9 mouse cellular contexts compared by ENCODE assay signal in genomic region chr2:174899940-174900670, GRCm38 (mm10).
DNase-seq lines count a peak whose midpoint lies in the region; ATAC-seq and TF ChIP-seq lines count a peak whose summit lies in the region.
"Had no signal": no experiment of that assay in that cellular context is flagged by ENCODE, and none has a peak within 500 bp of the region (broad histone marks: within the 10 kb centered on the region; RNA-seq: fewer than 3 reads in every experiment).

No protein-coding gene starts in this region.

- 64% methylated on average over 5 of the region's 5 CpGs for WGBS in kidney, embryonic 14.5 days
- WGBS in embryonic facial prominence, embryonic 15.5 days, result 60% methylated on average over 5 of the region's 5 CpGs
- WGBS in forebrain, postnatal 0 days, result 76% methylated on average over 5 of the region's 5 CpGs
- WGBS in limb, embryonic 11.5 days, result 73% methylated on average over 5 of the region's 5 CpGs
- WGBS in cerebellum, adult 2 months, result 77% methylated on average over 5 of the region's 5 CpGs

- no peaks in the 10 kb centered on the region for H3K9me3 ChIP-seq in kidney, embryonic 14.5 days (ENCODE audit: control insufficient read depth, low read length)
- H3K9me3 ChIP-seq in embryonic facial prominence, embryonic 15.5 days (replicated peaks), result no peaks in the 10 kb centered on the region
- H3K9me3 ChIP-seq in forebrain, postnatal 0 days (ENCODE audit: low read length), result no peaks in the 10 kb centered on the region
- H3K9me3 ChIP-seq in limb, embryonic 11.5 days (ENCODE audit: control insufficient read depth, low read length), result no peaks in the 10 kb centered on the region
- H3K9me3 ChIP-seq: heart, embryonic 13.5 days had no signal

- no peak overlapping the region for H3K4me3 ChIP-seq in kidney, embryonic 14.5 days (ENCODE audit: low read length)
- no peak overlapping the region for H3K4me3 ChIP-seq in embryonic facial prominence, embryonic 15.5 days (replicated peaks)
- no peak overlapping the region for H3K4me3 ChIP-seq in forebrain, postnatal 0 days (ENCODE audit: low read depth, low read length)
- H3K4me3 ChIP-seq in limb, embryonic 11.5 days (ENCODE audit: low read depth, low read length), result no peak overlapping the region
- H3K4me3 ChIP-seq in cerebellum, adult 2 months (replicated peaks; ENCODE audit: insufficient read depth, low read depth, low read length), result no peak overlapping the region
- H3K4me3 ChIP-seq: heart, embryonic 13.5 days had no signal

- no peaks in the 10 kb centered on the region for H3K27me3 ChIP-seq in kidney, embryonic 14.5 days (ENCODE audit: control insufficient read depth, insufficient read depth, low read length)
- H3K27me3 ChIP-seq in embryonic facial prominence, embryonic 15.5 days, result no peaks in the 10 kb centered on the region
- H3K27me3 ChIP-seq in forebrain, postnatal 0 days (ENCODE audit: insufficient read depth, low read length), result no peaks in the 10 kb centered on the region
- H3K27me3 ChIP-seq in limb, embryonic 11.5 days (ENCODE audit: control insufficient read depth, insufficient read depth, low read length), result no peaks in the 10 kb centered on the region
- no peaks in the 10 kb centered on the region for H3K27me3 ChIP-seq in cerebellum, adult 2 months (ENCODE audit: control insufficient read depth, insufficient read depth, low read length)
- H3K27me3 ChIP-seq: heart, embryonic 13.5 days had no signal

- peak; percentile 37 for ATAC-seq in kidney, embryonic 14.5 days (ENCODE audit: low FRiP score, low TSS enrichment)
- no peak; the same call in 1 of the 2 replicates for ATAC-seq in embryonic facial prominence, embryonic 15.5 days (ENCODE audit: insufficient number of reproducible peaks, low FRiP score, low TSS enrichment, low read depth)
- peak; percentile 7; the same call in 1 of the 2 replicates for ATAC-seq in forebrain, postnatal 0 days
- ATAC-seq in limb, embryonic 11.5 days (ENCODE audit: insufficient number of reproducible peaks, low FRiP score, low TSS enrichment, low read depth), result peak; percentile 22; the same call in 1 of the 2 replicates

- no peak for TF ChIP-seq CTCF in forebrain, postnatal 0 days (IDR thresholded peaks at IDR 0.05; ENCODE audit: low read depth)
- TF ChIP-seq CTCF in cerebellum, adult 2 months (IDR thresholded peaks at IDR 0.05; ENCODE audit: borderline replicate concordance, insufficient read depth, low read depth, low read length), result no peak

- no peak overlapping the region for H3K4me2 ChIP-seq in kidney, embryonic 14.5 days (replicated peaks; ENCODE audit: low read depth, low read length)
- H3K4me2 ChIP-seq in embryonic facial prominence, embryonic 15.5 days (replicated peaks), result no peak overlapping the region
- H3K4me2 ChIP-seq in forebrain, postnatal 0 days (ENCODE audit: low read depth), result no peak overlapping the region
- no peak overlapping the region for H3K4me2 ChIP-seq in limb, embryonic 11.5 days (ENCODE audit: low read depth, severe bottlenecking)
- H3K4me2 ChIP-seq: heart, embryonic 13.5 days had no signal

- peaks cover 4% of the 10 kb centered on the region; the same call in 1 of the 2 replicates for H3K4me1 ChIP-seq in kidney, embryonic 14.5 days (ENCODE audit: control insufficient read depth, insufficient read depth, low read length)
- peaks cover 12% of the 10 kb centered on the region; the same call in 1 of the 2 replicates for H3K4me1 ChIP-seq in embryonic facial prominence, embryonic 15.5 days
- no peaks in the 10 kb centered on the region for H3K4me1 ChIP-seq in forebrain, postnatal 0 days (ENCODE audit: insufficient read depth)
- H3K4me1 ChIP-seq in limb, embryonic 11.5 days (ENCODE audit: control insufficient read depth, insufficient read depth, low read length), result no peaks in the 10 kb centered on the region
- H3K4me1 ChIP-seq in cerebellum, adult 2 months (ENCODE audit: control insufficient read depth, insufficient read depth, low read length), result no peaks in the 10 kb centered on the region

- peak overlapping the region; percentile 38; the same call in 1 of the 2 replicates for H3K27ac ChIP-seq in kidney, embryonic 14.5 days (ENCODE audit: low read depth, low read length)
- H3K27ac ChIP-seq in embryonic facial prominence, embryonic 15.5 days (replicated peaks), result peak overlapping the region; percentile 8; the same call in 1 of the 2 replicates
- no peak overlapping the region for H3K27ac ChIP-seq in forebrain, postnatal 0 days (ENCODE audit: low read depth, low read length)
- H3K27ac ChIP-seq in limb, embryonic 11.5 days (replicated peaks; ENCODE audit: low read depth, low read length), result no peak overlapping the region; the same call in 1 of the 2 replicates
- no peak overlapping the region for H3K27ac ChIP-seq in cerebellum, adult 2 months (ENCODE audit: insufficient read depth, low read length)
- H3K27ac ChIP-seq: heart, embryonic 13.5 days had no signal

- no peak for TF ChIP-seq POLR2A in cerebellum, adult 2 months (IDR thresholded peaks at IDR 0.05; ENCODE audit: borderline replicate concordance, insufficient read depth, low read length)

- no peak for DNase-seq in kidney, adult 11 months
- DNase-seq in forebrain, postnatal 0 days, result no peak
- DNase-seq in limb, embryonic 11.5 days (ENCODE audit: low spot score), result no peak
- DNase-seq in cerebellum, adult 2 months, result no peak
- DNase-seq in thymus, postnatal 25 days, result no peak
- DNase-seq in frontal cortex, postnatal 10 days (ENCODE audit: low spot score in 2 of 2), result no peak

- no peak overlapping the region for H3K9ac ChIP-seq in kidney, embryonic 14.5 days (ENCODE audit: low read depth, low read length)
- no peak overlapping the region for H3K9ac ChIP-seq in embryonic facial prominence, embryonic 15.5 days
- no peak overlapping the region for H3K9ac ChIP-seq in forebrain, postnatal 0 days
- H3K9ac ChIP-seq in limb, embryonic 11.5 days (ENCODE audit: low read length), result no peak overlapping the region
- H3K9ac ChIP-seq: heart, embryonic 13.5 days had no signal

- H3K36me3 ChIP-seq in kidney, embryonic 14.5 days (ENCODE audit: control insufficient read depth, insufficient read depth, low read length), result no peaks in the 10 kb centered on the region
- H3K36me3 ChIP-seq in embryonic facial prominence, embryonic 15.5 days, result no peaks in the 10 kb centered on the region
- H3K36me3 ChIP-seq in forebrain, postnatal 0 days (ENCODE audit: insufficient read depth), result no peaks in the 10 kb centered on the region
- no peaks in the 10 kb centered on the region for H3K36me3 ChIP-seq in limb, embryonic 11.5 days (ENCODE audit: control insufficient read depth, insufficient read depth, low read length)
- H3K36me3 ChIP-seq: heart, embryonic 13.5 days had no signal

Comparison
In these comparisons a context has a peak if more than half of its experiments do, and no peak if none do; other contexts are left out.
1. H3K27ac ChIP-seq: peak in kidney, embryonic 14.5 days (single experiment) and embryonic facial prominence, embryonic 15.5 days (single experiment); none in forebrain, postnatal 0 days (single experiment), limb, embryonic 11.5 days (single experiment) and cerebellum, adult 2 months (single experiment).